Mouse (Mus musculus) embryonic facial prominence, embryonic 12.5 days (tissue): ENCODE measurements around the gene Tmco3. TPM values are rescaled to one million over a fixed set of nuclear protein-coding genes. Genes with fewer than 3 reads are reported as not detected.
"Not testable (repeated sequence)": the region's sequence is repeated elsewhere in the genome, so short reads cannot be mapped to it uniquely, and the experiment has no call there.

ENCODE experiments used
- ATAC-seq: fragments of 200-750 bp; cut with Nextera tagmentation; 2 replicates; pipeline ENCODE4 v1.8.0; 2017; ENCODE audit not compliant: insufficient number of reproducible peaks, insufficient read depth, low FRiP score, low TSS enrichment
- H3K27ac ChIP-seq: fragments of 300-500 bp; sonication (generic); 2 replicates; pipeline ENCODE4 v1.5.1; 2016; ENCODE audit warnings: mild to moderate bottlenecking
- H3K27me3 ChIP-seq: fragments of 300-500 bp; sonication (generic); 2 replicates; pipeline ENCODE4 v1.6.1; 2016; ENCODE audit warnings: mild to moderate bottlenecking, moderate library complexity
- H3K36me3 ChIP-seq: fragments of 300-500 bp; sonication (generic); 2 replicates; pipeline ENCODE4 v1.6.1; 2016; ENCODE audit warnings: mild to moderate bottlenecking
- H3K4me1 ChIP-seq: fragments of 300-500 bp; sonication (generic); 2 replicates; pipeline ENCODE4 v1.6.1; 2016
- H3K4me2 ChIP-seq: fragments of 300-500 bp; sonication (generic); replicated peaks from 2 replicates; pipeline ENCODE4 v1.6.1; 2016; ENCODE audit warnings: mild to moderate bottlenecking, moderate library complexity
- H3K4me3 ChIP-seq: fragments of 300-500 bp; sonication (generic); 2 replicates; pipeline ENCODE4 v1.5.1; 2016; ENCODE audit warnings: mild to moderate bottlenecking
- H3K9ac ChIP-seq: fragments of 300-500 bp; sonication (generic); 2 replicates; pipeline ENCODE4 v1.6.1; 2016; ENCODE audit warnings: mild to moderate bottlenecking, moderate library complexity
- H3K9me3 ChIP-seq: fragments of 300-500 bp; sonication (generic); 2 replicates; pipeline ENCODE4 v1.6.1; 2016; ENCODE audit warnings: mild to moderate bottlenecking, moderate library complexity
- whole genome bisulfite sequencing: fragments of 180-500 bp; shearing (Covaris S2); methylation state at CpG from one replicate; pipeline ENCODE4 v1.1.7; 2016; 5-methylcytosine and 5-hydroxymethylcytosine counted together
- polyA plus RNA-seq: library from polyadenylated mRNA; unstranded; fragments of >200 nt; fragmentation: Nextera tagmentation; extraction: Ambion mirVana; gene quantifications from 2 replicates; pipeline ENCODE4 v1.2.1, GENCODE M21; 2016

Tmco3 gene
- polyA plus RNA-seq, 1 experiment from 2014 or later = 54.2 TPM

DNA sequence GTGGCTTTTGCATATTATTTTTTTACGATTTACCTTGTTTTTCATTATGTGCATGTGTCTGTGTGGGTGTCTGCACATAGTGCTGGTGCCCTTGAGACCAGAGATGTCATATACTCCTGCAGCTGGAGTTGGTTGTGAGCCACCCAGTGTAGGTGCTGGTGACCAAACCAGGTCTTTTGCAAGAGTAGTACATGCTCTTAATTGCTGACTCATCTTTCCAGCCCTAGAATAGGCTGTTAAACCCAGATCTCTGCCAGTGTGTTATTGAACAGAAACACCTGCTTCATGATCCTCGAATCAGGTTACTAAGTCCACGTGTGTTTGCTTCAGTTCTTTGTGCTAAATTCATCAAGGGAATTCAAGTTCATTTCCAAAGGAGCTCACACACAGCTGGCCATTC lies 26.9 kb downstream of the Tmco3 start:
- ATAC-seq = no peak
- 77% methylated on average over 3 of the region's 3 CpGs for WGBS
- Histone ChIP-seq H3K36me3 (peaks cover 52% of the 10 kb centered on the region), H3K27ac (no peak overlapping the region), H3K4me1 (no peaks in the 10 kb centered on the region), H3K27me3 (no peaks in the 10 kb centered on the region), H3K9ac (no peak overlapping the region), H3K9me3 (no peaks in the 10 kb centered on the region), H3K4me3 (no peak overlapping the region), H3K4me2 (no peak overlapping the region)

DNA sequence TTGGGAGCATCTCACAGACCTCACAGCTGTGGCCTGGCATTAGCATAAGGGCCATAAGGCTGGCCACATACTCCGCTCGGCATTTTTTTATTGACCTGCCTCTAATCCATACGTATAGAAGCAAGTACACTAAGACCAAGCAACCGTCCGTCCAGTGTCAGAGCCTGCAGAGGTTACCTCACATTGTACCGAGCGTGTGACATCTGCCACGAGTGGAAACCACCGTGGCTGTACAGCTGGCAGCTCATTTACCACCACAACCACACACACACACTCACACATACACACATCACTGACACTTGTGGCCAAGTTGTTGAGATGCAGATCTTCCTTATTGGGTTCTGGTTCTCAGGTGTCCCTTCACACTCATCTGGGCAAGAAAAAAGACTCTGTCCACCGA lies 28.7 kb downstream of the Tmco3 start:
- ATAC-seq = no peak
- no peaks in the 10 kb centered on the region for H3K27me3 ChIP-seq
- 88% methylated on average over 10 of the region's 10 CpGs for WGBS
- peaks cover 49% of the 10 kb centered on the region for H3K36me3 ChIP-seq
- no peaks in the 10 kb centered on the region for H3K4me1 ChIP-seq
- no peak overlapping the region for H3K4me3 ChIP-seq
- no peak overlapping the region for H3K9ac ChIP-seq
- no peaks in the 10 kb centered on the region for H3K9me3 ChIP-seq
- no peak overlapping the region for H3K4me2 ChIP-seq
- H3K27ac ChIP-seq = no peak overlapping the region

DNA sequence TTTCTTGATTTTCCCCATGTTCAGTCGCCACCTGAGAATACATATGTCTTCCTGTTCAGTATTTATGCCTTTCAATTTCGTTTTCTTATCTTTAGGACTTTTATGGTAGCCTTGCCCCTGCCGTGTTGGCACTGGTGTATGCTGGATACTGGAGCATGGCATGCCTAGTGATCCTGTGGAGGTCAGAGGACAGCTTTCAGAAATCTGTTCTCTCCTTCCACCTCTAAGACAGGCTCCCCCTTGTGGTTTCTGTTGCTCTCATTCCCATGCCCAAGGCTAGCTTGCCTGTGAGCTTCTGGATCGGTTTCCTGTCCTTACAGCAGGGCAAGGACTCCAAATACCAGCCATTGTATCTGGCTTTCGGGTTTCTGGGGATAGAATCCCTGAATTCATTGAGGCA lies 38.6 kb downstream of the Tmco3 start:
- no peaks in the 10 kb centered on the region for H3K9me3 ChIP-seq
- H3K4me2 ChIP-seq = no peak overlapping the region
- no peak overlapping the region for H3K9ac ChIP-seq
- no peak overlapping the region for H3K4me3 ChIP-seq
- 33% methylated on average over 5 of the region's 5 CpGs for WGBS
- H3K36me3 ChIP-seq = peaks cover 8% of the 10 kb centered on the region
- H3K27me3 ChIP-seq = no peaks in the 10 kb centered on the region
- H3K27ac ChIP-seq = no peak overlapping the region
- H3K4me1 ChIP-seq = no peaks in the 10 kb centered on the region
- no peak for ATAC-seq

DNA sequence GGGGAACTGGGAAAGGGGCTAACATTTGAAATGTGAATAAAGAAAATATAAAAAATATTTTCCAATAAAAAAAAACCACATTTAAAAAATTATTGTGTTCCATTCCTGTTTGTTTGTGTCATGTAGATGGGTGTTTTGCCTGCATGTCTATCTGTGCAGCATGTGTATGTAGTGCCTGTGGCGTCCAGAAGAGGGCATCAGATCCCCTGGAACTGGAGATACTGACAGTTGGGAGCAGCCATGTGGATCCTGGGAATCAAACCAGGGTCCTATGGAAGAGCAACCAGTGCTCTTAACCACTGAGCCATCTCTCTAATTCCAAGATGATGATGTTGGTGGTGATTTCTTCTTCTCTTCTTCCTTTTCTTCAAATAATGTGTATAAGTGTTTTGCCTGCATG lies 46.7 kb downstream of the Tmco3 start:
- Histone ChIP-seq H3K36me3 (no peaks in the 10 kb centered on the region), H3K9me3 (no peaks in the 10 kb centered on the region), H3K4me2 (no peak overlapping the region), H3K4me1 (peaks cover 7% of the 10 kb centered on the region; the same call in 1 of the 2 replicates), H3K27me3 (no peaks in the 10 kb centered on the region), H3K9ac (no peak overlapping the region), H3K4me3 (no peak overlapping the region), H3K27ac (no peak overlapping the region)
- ATAC-seq = no peak
- 55% methylated on average over 1 of the region's 1 CpGs for WGBS

DNA sequence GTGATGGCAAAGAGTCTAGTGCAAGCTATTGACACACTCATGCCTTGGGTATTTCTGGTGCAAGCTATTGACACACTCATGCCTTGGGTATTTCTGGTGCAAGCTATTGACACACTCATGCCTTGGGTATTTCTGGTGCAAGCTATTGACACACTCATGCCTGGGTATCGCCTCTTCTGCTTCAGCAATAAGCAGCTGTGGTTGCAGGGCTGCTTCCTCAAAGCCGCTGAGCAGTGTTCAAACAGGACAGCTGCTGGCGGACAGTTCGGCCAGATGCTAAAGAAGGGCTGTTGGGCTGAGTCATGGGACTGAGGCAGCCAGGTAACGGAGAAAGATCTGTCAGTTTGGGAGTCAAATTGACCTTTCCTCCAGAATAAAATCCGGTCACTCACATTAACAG lies 49.3 kb downstream of the Tmco3 start:
- H3K4me3 ChIP-seq, H3K4me2 ChIP-seq, H3K36me3 ChIP-seq, H3K27ac ChIP-seq, H3K9ac ChIP-seq, ATAC-seq, H3K9me3 ChIP-seq, H3K27me3 ChIP-seq: not testable (repeated sequence)
- WGBS = 85% methylated on average over 6 of the region's 6 CpGs
- peaks cover 17% of the 10 kb centered on the region for H3K4me1 ChIP-seq

DNA sequence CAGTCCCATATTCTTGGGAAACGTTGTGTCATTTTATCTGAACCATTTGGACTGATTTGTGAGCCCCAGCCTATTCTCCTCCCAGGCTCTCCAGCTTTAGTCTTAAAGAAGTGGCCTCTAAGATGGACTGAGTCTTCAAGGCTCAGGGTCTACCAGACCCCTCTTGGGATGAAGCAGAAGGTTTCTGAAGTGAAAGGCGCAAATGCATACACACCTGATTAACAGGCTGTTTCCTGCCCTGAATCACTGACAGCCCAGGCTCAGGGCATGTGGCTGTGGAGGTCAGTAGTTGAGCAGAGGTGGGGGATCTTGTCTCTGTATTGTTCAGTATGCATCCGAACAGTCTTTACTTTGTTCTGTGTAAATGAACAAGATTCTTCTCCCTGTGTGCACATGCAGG lies 49.7 kb downstream of the Tmco3 start:
- peak overlapping the region; percentile 46; the same call in 1 of the 2 replicates for H3K27ac ChIP-seq
- peaks cover 14% of the 10 kb centered on the region; the same call in 1 of the 2 replicates for H3K36me3 ChIP-seq
- peak overlapping the region; percentile 81 for H3K4me2 ChIP-seq
- no peaks in the 10 kb centered on the region for H3K9me3 ChIP-seq
- H3K27me3 ChIP-seq = no peaks in the 10 kb centered on the region
- ATAC-seq = no peak
- H3K4me1 ChIP-seq = peaks cover 17% of the 10 kb centered on the region
- peak overlapping the region; percentile 97; the same call in 1 of the 2 replicates for H3K4me3 ChIP-seq
- 83% methylated on average over 3 of the region's 3 CpGs for WGBS
- no peak overlapping the region for H3K9ac ChIP-seq

DNA sequence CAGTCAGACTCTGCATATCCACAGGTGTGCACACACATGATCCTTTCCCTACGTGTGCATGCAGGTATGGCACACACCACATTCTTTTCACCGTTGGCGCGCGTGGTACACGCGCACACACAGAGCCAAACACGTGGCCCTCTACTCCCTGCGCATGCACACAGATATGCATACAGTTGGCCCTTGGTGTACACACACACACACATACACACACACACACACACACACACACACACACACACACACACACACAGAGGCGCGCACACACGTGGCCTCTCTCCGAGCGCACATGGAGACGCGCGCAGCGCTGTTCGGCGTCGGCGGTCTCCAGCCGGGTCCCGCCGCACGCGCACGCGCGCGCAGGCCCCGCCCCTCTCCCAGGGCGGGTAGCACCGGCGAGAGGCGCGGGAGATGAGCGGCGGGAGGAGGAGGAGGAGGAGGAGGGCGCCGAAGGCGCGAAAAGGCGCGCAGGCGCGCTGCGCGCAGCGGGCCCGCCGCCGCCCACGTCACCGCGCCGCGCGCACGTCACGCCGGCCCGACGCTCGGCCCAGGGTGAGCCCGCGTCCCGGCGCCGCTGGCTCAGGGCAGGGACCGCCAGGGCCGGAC lies 50.4 kb downstream of the Tmco3 start, which contains the start of gene Tfdp1:
Tfdp1 (plus strand) TSS at position 497 of the 606 bp plus-strand sequence.
- 3% methylated on average over 32 of the region's 72 CpGs for WGBS

DNA sequence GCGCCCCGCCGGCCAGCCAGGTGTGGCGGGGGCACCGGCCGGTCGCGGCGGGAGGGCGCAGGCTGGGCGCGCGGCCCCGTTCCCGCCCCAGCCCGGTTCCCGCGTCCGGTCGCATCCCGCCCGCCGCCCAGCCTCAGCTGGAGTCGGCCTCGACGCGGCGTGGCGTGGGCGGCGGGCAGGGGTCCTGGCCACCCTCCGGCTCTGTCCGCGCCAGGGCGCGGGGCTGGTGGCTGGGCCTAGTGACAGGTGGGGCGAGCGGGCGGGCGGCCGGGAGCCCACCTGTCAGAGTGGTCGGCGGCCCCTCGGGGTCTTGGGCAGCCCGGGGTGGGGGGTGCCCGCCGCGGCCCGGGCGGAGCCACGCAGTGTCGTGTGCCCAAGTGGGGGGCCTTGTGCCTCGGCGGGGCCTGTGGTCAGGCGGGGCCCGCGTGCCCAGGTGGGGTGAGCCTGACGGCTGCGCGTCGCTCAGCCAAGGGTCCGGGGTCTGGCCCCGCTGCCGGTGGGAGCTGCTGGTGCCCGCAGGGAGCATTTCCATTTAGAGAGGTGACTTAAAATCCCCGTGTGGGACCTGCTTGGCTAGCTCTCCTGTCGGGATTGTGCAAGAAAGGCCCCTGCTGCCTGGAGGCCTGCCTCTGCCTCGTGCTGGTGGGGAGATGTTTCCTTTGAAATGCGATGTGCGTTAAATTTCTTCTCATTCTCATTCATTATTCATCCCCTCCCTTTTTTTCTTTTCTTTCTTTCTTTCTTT lies 51.1 kb downstream of the Tmco3 start:
- under 1% methylated on average over 55 of the region's 70 CpGs for WGBS
- Histone ChIP-seq H3K27ac (peak overlapping the region; percentile 86), H3K27me3 (no peaks in the 10 kb centered on the region), H3K4me2 (peak overlapping the region; percentile 81), H3K9me3 (no peaks in the 10 kb centered on the region), H3K4me3 (peak overlapping the region; percentile 97), H3K9ac (peak overlapping the region; percentile 99), H3K36me3 (peaks cover 28% of the 10 kb centered on the region), H3K4me1 (peaks cover 17% of the 10 kb centered on the region)
- ATAC-seq = peak; percentile 41

More for the DNA sequence above, 50.4 kb downstream of the Tmco3 start, which contains the start of gene Tfdp1:
- no peaks in the 10 kb centered on the region for H3K9me3 ChIP-seq
- peaks cover 17% of the 10 kb centered on the region for H3K4me1 ChIP-seq
- peak within 1 kb of the TSS; percentile 97 for H3K4me3 ChIP-seq
- peak within 1 kb of the TSS; percentile 81 for H3K4me2 ChIP-seq
- peaks cover 21% of the 10 kb centered on the region for H3K36me3 ChIP-seq
- H3K27me3 ChIP-seq = no peaks in the 10 kb centered on the region
- H3K9ac ChIP-seq = peak within 1 kb of the TSS; percentile 99
- peak; percentile 93 for ATAC-seq
- H3K27ac ChIP-seq = peak within 1 kb of the TSS; percentile 86

DNA sequence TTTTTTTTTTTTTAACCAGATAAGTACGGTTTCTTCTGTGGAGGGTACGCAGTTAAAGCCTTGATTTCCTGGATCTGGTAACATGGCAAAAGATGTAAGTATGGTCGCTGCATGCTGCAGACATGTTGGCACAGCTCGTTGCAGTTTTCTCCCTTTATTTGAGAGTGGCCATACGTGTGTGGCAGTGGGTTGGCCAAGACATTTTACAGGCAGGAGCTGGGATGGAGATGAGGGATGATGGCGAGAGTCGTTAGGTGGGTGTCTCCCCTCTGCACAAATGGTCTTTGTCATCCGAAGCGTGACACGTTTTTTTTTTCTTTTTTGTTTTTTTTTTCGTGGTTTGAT lies 51.6 kb downstream of the Tmco3 start:
- Histone ChIP-seq H3K9me3 (no peaks in the 10 kb centered on the region), H3K27ac (no peak overlapping the region), H3K27me3 (no peaks in the 10 kb centered on the region), H3K4me3 (peak overlapping the region; percentile 97), H3K4me2 (peak overlapping the region; percentile 81), H3K4me1 (peaks cover 17% of the 10 kb centered on the region), H3K9ac (peak overlapping the region; percentile 99), H3K36me3 (peaks cover 33% of the 10 kb centered on the region)
- WGBS = 3% methylated on average over 11 of the region's 11 CpGs
- ATAC-seq = no peak

DNA sequence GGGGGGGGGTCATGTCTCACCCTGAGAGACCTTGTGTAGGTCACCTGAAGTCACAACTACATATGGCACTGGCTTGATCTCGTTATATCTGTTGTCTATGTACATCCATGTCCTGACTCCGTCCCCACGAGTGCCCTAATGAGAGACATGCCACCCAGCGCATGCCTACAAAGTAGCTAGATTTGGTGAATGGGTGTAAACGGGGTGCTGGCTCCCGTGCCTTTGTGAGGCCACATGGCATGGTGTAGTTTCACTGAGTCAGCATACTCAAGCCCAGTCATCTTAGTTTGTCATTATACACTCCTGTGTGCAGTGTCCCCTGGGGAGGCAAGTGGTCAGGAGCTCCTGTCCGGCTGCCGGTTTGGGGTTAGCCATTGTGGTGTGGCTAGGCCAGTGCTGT lies 52.7 kb downstream of the Tmco3 start:
- 81% methylated on average over 8 of the region's 8 CpGs for WGBS
- H3K9ac ChIP-seq = peak overlapping the region; percentile 44; the same call in 1 of the 2 replicates
- ATAC-seq = no peak
- peaks cover 17% of the 10 kb centered on the region for H3K4me1 ChIP-seq
- H3K36me3 ChIP-seq = peaks cover 44% of the 10 kb centered on the region
- H3K27me3 ChIP-seq = no peaks in the 10 kb centered on the region
- no peak overlapping the region for H3K27ac ChIP-seq
- peak overlapping the region; percentile 81; the same call in 1 of the 2 replicates for H3K4me2 ChIP-seq
- H3K9me3 ChIP-seq = no peaks in the 10 kb centered on the region
- H3K4me3 ChIP-seq = peak overlapping the region; percentile 97; the same call in 1 of the 2 replicates

DNA sequence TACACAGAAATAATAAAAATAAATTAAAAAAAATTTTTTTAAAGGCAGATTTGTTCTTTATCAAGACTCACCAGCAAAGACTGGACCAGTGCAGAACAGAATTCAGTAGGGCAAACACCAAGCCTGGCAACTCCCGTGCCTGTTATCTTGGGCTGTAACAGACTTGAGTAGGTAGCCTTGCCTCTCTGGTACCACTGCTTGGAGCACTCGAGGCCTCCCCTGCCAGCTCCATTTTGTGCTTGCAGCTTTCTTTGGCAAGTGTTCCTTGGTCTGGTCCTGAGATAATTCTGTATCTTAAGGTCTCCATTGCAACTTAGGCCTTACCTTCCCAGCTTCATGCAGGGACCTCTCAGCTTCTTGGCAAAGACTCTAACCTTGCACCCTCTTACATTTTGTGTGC lies 54.4 kb downstream of the Tmco3 start:
- Histone ChIP-seq H3K27me3 (no peaks in the 10 kb centered on the region), H3K27ac (no peak overlapping the region), H3K4me1 (peaks cover 17% of the 10 kb centered on the region), H3K4me2 (no peak overlapping the region), H3K4me3 (no peak overlapping the region), H3K36me3 (peaks cover 60% of the 10 kb centered on the region), H3K9ac (no peak overlapping the region), H3K9me3 (no peaks in the 10 kb centered on the region)
- 83% methylated on average over 2 of the region's 2 CpGs for WGBS
- ATAC-seq = no peak

DNA sequence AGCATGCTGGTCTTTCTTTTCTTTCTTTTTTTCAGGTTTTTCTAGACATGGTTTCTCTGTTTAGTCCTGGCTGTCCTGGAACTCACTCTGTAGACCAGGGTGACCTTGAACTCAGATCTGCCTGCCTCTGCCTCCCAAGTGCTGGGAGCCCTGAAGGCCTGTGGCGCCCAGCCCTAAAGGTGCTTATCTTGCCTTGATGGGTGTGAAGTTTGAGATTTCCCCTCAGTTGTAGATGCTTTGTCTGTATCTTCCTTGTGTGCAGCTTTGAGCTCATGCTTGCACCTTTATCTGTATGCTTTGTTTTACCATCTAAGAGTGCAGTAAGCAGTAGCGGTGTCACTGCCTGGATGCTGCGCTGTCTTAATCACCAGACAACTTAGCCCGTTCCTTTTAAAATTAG lies 55.1 kb downstream of the Tmco3 start:
- WGBS = 97% methylated on average over 4 of the region's 4 CpGs
- no peaks in the 10 kb centered on the region for H3K27me3 ChIP-seq
- H3K9ac ChIP-seq = no peak overlapping the region
- ATAC-seq = no peak
- H3K4me2 ChIP-seq = no peak overlapping the region
- H3K27ac ChIP-seq = no peak overlapping the region
- peaks cover 68% of the 10 kb centered on the region for H3K36me3 ChIP-seq
- peaks cover 12% of the 10 kb centered on the region for H3K4me1 ChIP-seq
- no peaks in the 10 kb centered on the region for H3K9me3 ChIP-seq
- no peak overlapping the region for H3K4me3 ChIP-seq
